Mouse (Mus musculus): ENCODE data around the gene Lmbr1.
"Not testable (repeated sequence)": the region's sequence is repeated elsewhere in the genome, so short reads cannot be mapped to it uniquely, and the experiment has no call there.

Gene Lmbr1

DNA sequence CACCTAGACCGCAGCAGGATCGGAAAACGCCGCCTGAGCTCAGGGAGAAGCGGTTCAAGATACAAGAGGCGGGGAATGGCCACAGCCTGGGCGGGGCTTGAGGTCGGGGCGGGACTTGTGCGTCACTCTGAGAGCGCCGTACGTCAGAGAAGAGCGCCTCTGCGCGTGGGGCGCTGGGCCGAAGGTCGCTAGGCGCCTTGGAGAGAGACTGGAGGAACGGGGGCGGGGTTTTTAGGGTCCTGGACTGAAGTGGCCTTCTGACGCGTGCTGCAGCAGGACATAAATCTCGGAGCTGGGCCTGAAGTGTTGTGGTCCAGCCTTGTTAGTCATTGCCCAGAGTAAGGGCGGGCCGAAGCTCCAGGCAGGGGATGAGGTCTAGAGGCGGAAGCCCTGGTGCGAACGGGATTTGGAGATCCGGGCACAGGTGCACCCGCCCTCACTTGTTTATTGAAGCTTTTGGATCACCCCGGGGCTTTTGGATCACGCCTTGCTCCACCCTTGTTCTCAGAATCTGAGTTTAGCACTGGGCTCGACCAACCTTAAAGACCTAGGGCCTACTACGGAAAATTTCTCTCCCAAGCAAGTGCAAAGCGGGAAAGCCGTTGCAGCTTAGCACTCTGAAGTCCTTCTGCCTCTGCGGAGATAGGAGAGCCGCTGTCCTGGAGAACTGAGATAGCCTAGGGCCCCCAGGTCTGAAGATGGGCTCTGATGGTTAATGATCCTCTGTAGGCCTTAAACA lies at the start of gene Lmbr1:
Gene Lmbr1, minus strand, starts transcription at position 93 of the 739 bp plus-strand sequence.
- DNase-seq, result peak; percentile 96

DNA sequence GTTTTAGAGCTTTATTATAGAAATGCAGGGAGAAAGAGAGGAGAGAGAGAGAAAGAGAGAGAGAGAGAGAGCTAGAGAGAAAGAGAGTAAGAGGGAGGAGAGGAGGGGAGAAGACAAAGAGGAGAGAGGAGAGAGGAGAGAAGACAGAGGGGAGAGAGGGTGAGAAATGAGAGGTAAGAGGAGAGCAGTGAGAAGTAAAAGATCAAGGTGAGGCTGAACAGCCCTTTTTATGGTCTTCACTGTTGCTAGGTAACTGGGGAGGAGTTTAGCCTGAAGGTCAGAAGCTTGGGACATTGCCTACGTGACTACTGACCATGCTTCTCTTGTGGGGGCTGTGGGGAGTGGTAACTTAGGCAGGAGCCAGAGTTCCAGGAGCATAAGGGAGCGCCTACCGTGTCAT lies 45.1 kb upstream of the Lmbr1 start:
- DNase-seq, result not testable (repeated sequence)

GRCm38 (mm10) chr5:29413041-29413440 lies 34.9 kb upstream of the Lmbr1 start:
- DNase-seq, result no peak

DNA sequence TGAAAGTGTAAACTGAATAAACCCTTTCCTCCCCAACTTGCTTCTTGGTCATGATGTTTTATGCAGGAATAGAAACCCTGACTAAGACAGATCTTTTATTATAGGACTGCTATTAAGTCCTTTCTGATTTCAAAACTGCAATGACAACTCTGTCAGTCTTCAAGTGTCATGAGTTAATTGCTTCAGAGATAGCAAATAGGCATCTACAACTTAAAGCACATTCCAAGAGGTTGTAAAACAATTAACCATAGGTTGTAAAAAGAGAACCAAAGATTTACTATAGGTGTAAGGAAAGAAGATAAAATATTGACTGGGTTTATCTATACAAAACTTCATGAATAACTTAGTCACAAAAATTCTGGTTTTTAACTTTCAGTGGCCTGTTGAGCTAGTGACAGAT lies 32.7 kb upstream of the Lmbr1 start:
- no peak for DNase-seq

- DNase-seq, result no peak
Observed at GRCm38 (mm10) chr5:29398427-29398826, 20.2 kb upstream of the Lmbr1 start.

DNA sequence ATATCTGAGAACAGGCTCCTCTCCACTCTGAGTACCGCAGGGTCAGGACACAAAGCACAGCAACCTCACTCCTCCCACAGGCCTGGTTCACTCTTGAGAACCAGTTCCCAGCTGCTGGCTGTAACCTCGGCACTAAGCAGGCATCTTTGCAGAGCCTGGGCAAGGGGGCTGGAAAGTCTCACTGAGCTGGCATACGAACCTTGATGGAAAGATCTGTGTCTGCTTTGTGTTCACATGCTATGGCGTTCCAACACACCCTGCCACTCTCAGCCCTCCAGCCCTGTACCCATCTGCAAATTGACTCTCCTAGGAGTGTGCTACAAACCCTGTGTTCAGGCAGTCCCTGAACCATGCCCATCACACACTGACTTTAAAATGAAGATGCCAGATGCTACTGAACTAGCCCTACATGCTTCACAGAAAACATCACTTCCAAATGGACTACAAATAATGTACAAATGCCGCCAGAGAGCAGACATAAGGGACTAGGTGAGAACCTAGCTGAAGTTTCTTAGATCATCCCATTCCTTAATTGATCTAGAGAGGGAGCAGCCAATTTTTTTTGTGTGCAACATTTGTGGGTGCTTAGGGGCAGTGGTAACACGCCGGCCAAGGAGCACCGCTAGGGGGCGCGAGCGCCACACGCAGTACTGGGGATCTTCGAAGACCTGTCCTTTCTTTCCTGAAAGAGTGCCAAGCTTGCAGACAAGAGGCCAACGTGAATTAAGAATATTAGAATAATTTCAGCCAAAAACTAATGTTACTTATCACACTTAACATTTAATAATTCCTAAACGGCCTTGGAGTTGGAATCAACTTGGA lies 11.0 kb upstream of the Lmbr1 start:
- peak; percentile 77 for DNase-seq

- DNase-seq, result no peak
Observed at GRCm38 (mm10) chr5:29388181-29388943, 10.2 kb upstream of the Lmbr1 start.

DNA sequence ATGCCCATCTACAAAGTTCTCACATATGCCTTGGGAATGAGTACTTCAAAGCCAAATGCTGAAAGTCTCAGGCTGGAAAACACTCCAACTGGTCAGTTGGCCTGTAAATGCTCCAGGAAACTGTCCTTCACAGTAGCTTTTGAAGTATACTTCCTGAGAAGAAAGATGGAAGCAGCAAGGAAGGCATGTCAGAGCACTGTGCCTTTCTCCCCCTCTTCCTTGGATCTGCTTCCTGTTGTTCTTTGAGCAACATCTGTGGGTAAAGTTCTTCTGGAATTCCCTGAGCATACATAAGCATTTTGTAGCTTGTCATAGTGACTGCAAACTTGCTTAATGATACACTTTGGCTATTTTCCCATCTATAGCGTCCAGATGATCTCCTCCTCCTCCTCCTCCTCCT lies 9.4 kb upstream of the Lmbr1 start:
- DNase-seq, result no peak

- DNase-seq, result no peak
Observed at GRCm38 (mm10) chr5:29382776-29383175, 4.6 kb upstream of the Lmbr1 start.

DNA sequence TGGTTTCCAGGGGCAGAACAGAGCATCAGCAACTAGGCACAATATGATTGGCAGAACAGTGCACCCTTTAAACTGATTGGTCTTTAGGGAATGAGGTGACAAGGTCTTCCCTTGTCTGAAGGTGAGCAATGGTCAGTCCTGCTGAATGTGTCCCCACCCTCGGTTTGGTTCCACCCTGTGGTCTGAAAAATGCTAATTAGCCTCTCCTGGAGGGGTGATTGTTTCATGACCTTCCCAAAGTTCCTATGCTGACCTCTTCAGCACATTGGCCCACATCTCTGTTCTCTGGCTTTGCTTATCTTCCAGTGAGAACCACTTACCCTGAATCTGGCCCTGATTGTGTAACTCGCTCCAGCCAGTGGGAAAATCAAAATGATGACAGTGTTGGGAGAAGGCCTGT lies 1.9 kb upstream of the Lmbr1 start:
- DNase-seq, result no peak

GRCm38 (mm10) chr5:29377590-29378297 lies 446 bp downstream of the Lmbr1 start:
- peak; percentile 9 for DNase-seq

GRCm38 (mm10) chr5:29363511-29363910 lies 14.7 kb downstream of the Lmbr1 start:
- DNase-seq, result no peak

- DNase-seq, result peak; percentile 55
Observed at GRCm38 (mm10) chr5:29335836-29336235, 42.4 kb downstream of the Lmbr1 start.

DNA sequence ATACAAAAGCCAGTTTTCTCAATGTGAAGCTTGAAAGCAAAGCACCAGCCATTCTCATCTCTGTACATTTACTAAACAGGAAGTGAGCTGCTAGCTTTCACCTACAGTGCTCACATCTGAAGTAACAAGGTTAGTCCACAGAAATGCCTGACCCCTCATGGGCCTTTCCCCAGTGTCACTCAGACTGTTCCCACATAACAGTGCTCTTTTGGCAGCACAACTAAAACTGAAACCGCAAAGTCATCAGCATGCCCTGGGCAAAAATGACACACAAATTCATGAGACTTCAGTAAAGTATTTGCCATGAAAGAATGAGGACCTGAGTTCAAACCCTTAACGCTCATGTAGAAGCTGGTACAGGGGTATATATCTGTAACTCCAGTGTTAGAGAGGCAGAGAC lies 55.7 kb downstream of the Lmbr1 start:
- no peak for DNase-seq

DNA sequence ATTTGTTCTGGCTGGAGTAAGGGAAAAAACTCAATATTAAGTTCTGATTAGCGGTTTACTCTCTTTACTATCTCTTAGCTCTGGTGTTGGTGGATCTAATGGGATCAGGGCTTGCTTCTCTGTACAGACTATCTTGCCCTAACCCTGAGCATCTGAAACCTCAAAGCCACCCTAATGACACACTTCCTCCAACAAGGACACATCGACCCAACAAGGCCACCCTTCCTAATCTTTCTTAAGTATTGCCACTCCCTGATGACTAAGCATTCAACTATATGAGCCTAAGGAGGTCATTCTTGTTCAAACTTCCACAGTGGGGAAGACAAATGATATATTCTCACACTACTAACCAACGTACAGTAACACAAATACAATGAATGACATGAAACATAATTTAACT lies 69.0 kb downstream of the Lmbr1 start:
- no peak for DNase-seq

DNA sequence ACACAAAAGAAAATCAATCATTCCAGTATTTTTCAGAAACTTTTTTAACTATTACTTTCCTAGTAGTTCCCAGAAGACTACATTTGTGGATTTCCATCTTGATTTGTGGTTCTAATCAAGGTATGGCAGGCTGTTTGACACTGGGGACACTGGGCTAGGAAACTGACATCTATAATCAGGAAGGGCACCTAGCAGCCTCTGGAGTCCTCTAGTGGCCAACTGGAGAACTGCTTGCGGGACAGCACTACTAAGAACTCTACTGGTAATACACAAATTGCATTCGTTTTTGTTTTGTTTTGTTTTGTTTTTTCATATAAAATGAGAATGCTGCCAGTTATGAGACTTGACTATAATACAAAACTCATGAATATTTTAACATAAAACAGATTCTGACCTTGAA lies 85.0 kb downstream of the Lmbr1 start:
- peak; percentile 62 for DNase-seq

- no peak for DNase-seq
Observed at GRCm38 (mm10) chr5:29290110-29290509, 88.1 kb downstream of the Lmbr1 start.

GRCm38 (mm10) chr5:29289703-29290102 lies 88.5 kb downstream of the Lmbr1 start:
- no peak for DNase-seq

DNA sequence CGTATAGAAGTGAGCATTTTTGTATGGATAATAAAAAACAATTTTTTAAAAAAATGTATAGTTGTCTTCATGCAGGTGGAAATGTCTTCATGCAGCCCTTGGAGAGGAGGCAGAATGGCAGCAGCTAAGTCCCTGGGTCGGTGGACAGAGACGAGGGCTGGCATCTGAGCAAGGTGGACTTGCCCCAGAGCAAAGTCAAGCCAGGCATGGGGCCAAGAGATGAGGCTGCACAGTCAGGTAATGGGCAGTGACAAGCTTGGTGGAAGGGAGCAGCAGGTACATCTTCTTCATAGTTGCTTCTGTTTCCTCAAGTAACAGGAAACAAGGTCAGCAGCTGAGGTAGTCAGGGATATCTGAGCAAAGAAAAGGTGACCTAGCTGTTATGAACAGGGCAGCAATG lies 97.1 kb downstream of the Lmbr1 start:
- no peak for DNase-seq

GRCm38 (mm10) chr5:29274746-29275145 lies 103.4 kb downstream of the Lmbr1 start:
- peak; percentile 16 for DNase-seq

- DNase-seq, result no peak
Observed at GRCm38 (mm10) chr5:29273426-29273825, 104.8 kb downstream of the Lmbr1 start.

GRCm38 (mm10) chr5:29270879-29271278 lies 107.3 kb downstream of the Lmbr1 start:
- DNase-seq, result no peak

DNA sequence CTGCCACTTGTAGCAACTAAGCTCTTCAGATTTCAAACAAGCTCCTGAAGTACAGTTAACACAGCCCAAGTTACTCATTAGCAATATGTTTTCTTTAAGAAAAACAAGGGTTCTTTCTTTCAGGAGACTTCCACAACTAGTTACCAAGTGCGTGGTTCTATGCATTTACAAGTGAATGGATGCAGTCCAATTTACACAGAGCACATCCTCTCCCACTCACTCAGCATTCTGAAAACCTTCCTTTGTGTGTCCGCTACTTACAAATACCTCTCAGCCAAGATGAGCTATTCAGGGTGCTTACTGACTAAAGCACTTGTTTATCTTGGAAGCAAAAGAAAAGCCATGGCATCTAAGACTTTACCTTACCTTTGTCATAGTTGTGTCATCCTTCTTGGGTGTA lies 124.3 kb downstream of the Lmbr1 start:
- no peak for DNase-seq
